Mouse (Mus musculus): ENCODE measurements around the gene Brd3os. TPM values are rescaled to one million over a fixed set of nuclear protein-coding genes. Genes with fewer than 3 reads are reported as not detected.

The Brd3os gene
- total RNA-seq, 2 experiments from 2014 or later, result 0.70 to 1.3 TPM

DNA sequence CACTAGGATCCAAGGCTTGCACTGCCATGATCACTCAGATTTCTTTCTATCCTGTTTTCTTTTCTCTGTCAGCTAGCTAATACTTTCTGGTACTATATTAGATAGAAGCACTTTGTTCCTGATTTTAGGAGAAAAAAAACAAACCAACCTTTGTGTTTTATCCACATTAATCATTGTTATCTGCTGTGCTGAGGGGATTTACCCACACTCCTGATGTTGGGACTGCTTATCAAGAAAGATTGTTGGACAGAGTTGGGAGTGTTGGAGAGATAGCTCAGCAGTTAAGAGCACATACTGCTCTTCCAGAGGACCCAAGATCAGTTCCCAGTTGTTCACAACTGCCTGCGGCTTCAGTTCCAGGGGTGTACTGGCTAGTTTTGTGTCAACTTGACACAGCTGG is 46.2 kb downstream of the Brd3os start:
- DNase-seq (ENCODE audit: low spot score), result no peak
- intact Hi-C loops (cut with DNase I), result no loop called here

- intact Hi-C loops (cut with DNase I), result no loop called here
- no peak for DNase-seq (ENCODE audit: low spot score)
Measured at GRCm38 (mm10) chr2:27490939-27491338, 48.8 kb downstream of the Brd3os start.

Small RNA genes within 50 kb of the gene (microRNA-seq; reads per million reads assigned to microRNA genes)
- gene Gm24049, result not detected
- not detected for gene Mir7578

Other genes with a start within 250 kb of the Brd3os start
- 10 to 100 TPM in 1 of 2 experiments, 1 to 10 TPM in 1; 9.7 to 10.2 TPM for gene Sardh, start 194.0 kb upstream of the Brd3os start, total RNA-seq (2021)
- 10 to 100 TPM; 12.7 to 13.6 TPM for gene Vav2, start 15.3 kb upstream of the Brd3os start, total RNA-seq (2021)
- gene Brd3, start 65.3 kb downstream of the Brd3os start, total RNA-seq (2021), result 10 to 100 TPM; 29.3 to 35.7 TPM
- gene Wdr5, start 72.8 kb downstream of the Brd3os start, total RNA-seq (2021), result 10 to 100 TPM; 23.4 to 23.7 TPM
- 10 to 100 TPM; 41.5 to 45.9 TPM for gene Rxra, start 234.1 kb downstream of the Brd3os start, total RNA-seq (2021)

Data from heart, postnatal 25 days (tissue).